Mouse (Mus musculus): ENCODE results near the gene Acvr1c.

GRCm38 (mm10) chr2:58282259-58282910 lies 75.3 kb downstream of the Acvr1c start:
- TF ChIP-seq CTCF (IDR thresholded peaks at IDR 0.05; ENCODE audit: low read depth, low read length): peak; percentile 58
- TF ChIP-seq POLR2A (IDR thresholded peaks at IDR 0.05; ENCODE audit: insufficient read depth, low read length): no peak

All from ES-Bruce4 (cell line).